Mouse (Mus musculus): ENCODE data around the gene Trim13. TPM values are rescaled to one million over a fixed set of nuclear protein-coding genes. Genes with fewer than 3 reads are reported as not detected.
A peak's percentile ranks its signal among the peaks of the same experiment; 100 is the strongest.
"Not testable (repeated sequence)": the region's sequence is repeated elsewhere in the genome, so short reads cannot be mapped to it uniquely, and the experiment has no call there.

Gene Trim13
- polyA plus RNA-seq, 2 experiments: 2.7 to 4.3 TPM

- Histone ChIP-seq H3K4me3 (ENCODE audit: insufficient read depth in 1 of 2, low read depth in 2 of 2, low read length in 2 of 2) (peak overlapping the region; percentile 77 to 95), H3K27me3 (ENCODE audit: control insufficient read depth, insufficient read depth, low read length) (no peaks in the 10 kb centered on the region), H3K9ac (replicated peaks) (peak overlapping the region; percentile 90), H3K4me1 (replicated peaks; ENCODE audit: control insufficient read depth in 2 of 2, insufficient read depth in 2 of 2, low read length in 1 of 2) (peaks cover 8 to 18% of the 10 kb centered on the region in 2 experiments; a peak in 3 of 4 replicates), H3K36me3 (replicated peaks; ENCODE audit: control insufficient read depth, insufficient read depth, low read depth) (no peaks in the 10 kb centered on the region; the same call in 1 of the 2 replicates), H3K4me2 (ENCODE audit: low read depth) (peak overlapping the region; percentile 72), H3K9me3 (ENCODE audit: control insufficient read depth, low read length) (no peaks in the 10 kb centered on the region), H3K27ac (peak overlapping the region; percentile 56)
- 0 out of 2 replicates have a peak, but pooled peaks have one; percentile 9 for TF ChIP-seq CTCF (IDR thresholded peaks at IDR 0.05; ENCODE audit: low read depth)
- no peak for TF ChIP-seq EP300 (IDR thresholded peaks at IDR 0.05; ENCODE audit: low read depth)
- 3% methylated on average over 44 of the region's 44 CpGs for WGBS (ENCODE audit: insufficient replicate concordance)
- DNase-seq (ENCODE audit: low read depth in 3 of 3, low spot score in 3 of 3): peak; percentile 75 to 81 (median 79)
- peak; percentile 100 for ATAC-seq (ENCODE audit: insufficient read depth)
Measured at GRCm38 (mm10) chr14:61599057-61599806, 1.2 kb downstream of the Trim13 start.

DNA sequence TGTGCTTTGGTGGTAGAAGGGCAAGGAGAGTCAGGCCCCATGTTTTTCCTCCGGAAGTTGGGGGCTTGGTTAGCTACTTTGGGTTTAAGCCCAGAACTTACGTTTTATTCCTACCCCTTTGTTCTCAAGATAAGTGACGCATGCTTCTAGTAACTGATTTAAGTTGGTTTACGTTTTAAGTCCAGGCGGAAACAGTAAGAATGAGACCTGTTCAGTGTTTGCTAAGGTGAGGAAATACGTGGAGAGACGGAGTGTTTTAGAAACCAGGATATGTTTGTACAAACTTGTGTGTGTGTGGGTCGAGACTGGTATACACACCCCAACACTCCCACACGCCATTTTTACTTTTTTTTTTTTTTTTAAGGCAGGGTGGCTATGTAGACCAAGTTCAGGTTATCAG, 3.3 kb downstream of the Trim13 start:
- H3K4me2 ChIP-seq (ENCODE audit: low read depth): no peak overlapping the region

DNA sequence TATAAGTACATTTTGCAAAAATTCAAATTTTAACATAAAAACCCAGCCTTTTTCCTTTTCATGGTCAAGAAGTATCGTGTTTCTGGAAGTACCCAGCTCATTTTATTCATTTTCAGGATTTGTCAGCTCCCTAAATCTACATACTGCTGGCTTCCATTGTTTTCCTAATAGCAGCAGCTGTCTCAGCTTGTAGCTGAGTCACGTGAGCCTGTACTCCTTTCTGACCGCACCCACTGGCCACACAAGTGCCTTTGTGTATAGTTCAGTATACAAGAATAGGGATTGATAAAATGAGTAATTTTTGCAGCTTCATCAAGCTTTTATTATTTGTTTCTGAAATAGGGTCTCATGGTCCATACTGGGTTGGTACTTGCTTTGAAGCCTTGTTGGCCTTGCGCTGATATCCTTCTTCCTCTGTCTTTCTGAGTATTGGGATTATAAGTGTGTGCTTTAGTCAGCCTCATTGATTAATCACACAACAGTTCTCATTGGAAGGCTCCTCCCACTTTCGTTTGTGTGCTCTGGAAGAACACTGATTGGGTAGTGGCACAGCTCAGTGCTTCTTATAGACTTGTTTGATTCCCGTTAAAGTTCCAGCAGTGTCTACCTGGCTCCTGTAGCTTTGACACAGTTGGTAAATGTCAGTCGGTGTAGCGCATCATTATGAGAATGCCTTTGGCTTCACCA, 5.2 kb downstream of the Trim13 start:
- Histone ChIP-seq H3K9me3 (ENCODE audit: control insufficient read depth, low read length) (no peaks in the 10 kb centered on the region), H3K9ac (replicated peaks) (no peak overlapping the region), H3K27me3 (ENCODE audit: control insufficient read depth, insufficient read depth, low read length) (no peaks in the 10 kb centered on the region), H3K27ac (no peak overlapping the region), H3K4me3 (ENCODE audit: insufficient read depth in 1 of 2, low read depth in 2 of 2, low read length in 2 of 2) (no peak overlapping the region), H3K4me1 (replicated peaks; ENCODE audit: control insufficient read depth in 2 of 2, insufficient read depth in 2 of 2, low read length in 1 of 2) (peaks cover 6 to 12% of the 10 kb centered on the region in 2 experiments; a peak in 3 of 4 replicates), H3K4me2 (ENCODE audit: low read depth) (no peak overlapping the region), H3K36me3 (replicated peaks; ENCODE audit: control insufficient read depth, insufficient read depth, low read depth) (no peaks in the 10 kb centered on the region; the same call in 1 of the 2 replicates)
- DNase-seq (ENCODE audit: low read depth in 3 of 3, low spot score in 3 of 3) (no peak), ATAC-seq (ENCODE audit: insufficient read depth) (no peak)
- TF ChIP-seq EP300 (IDR thresholded peaks at IDR 0.05; ENCODE audit: low read depth) (no peak), CTCF (IDR thresholded peaks at IDR 0.05; ENCODE audit: low read depth) (no peak)
- WGBS (ENCODE audit: insufficient replicate concordance): 76% methylated on average over 8 of the region's 8 CpGs

More for the DNA sequence above, 3.3 kb downstream of the Trim13 start:
- Histone ChIP-seq H3K27ac (no peak overlapping the region), H3K9me3 (ENCODE audit: control insufficient read depth, low read length) (no peaks in the 10 kb centered on the region), H3K9ac (replicated peaks) (no peak overlapping the region), H3K4me1 (replicated peaks; ENCODE audit: control insufficient read depth in 2 of 2, insufficient read depth in 2 of 2, low read length in 1 of 2) (peaks cover 8 to 18% of the 10 kb centered on the region in 2 experiments; a peak in 3 of 4 replicates), H3K4me3 (ENCODE audit: insufficient read depth in 1 of 2, low read depth in 2 of 2, low read length in 2 of 2) (no peak overlapping the region), H3K27me3 (ENCODE audit: control insufficient read depth, insufficient read depth, low read length) (no peaks in the 10 kb centered on the region), H3K36me3 (replicated peaks; ENCODE audit: control insufficient read depth, insufficient read depth, low read depth) (no peaks in the 10 kb centered on the region; the same call in 1 of the 2 replicates)
- DNase-seq (ENCODE audit: low read depth in 3 of 3, low spot score in 3 of 3) (no peak), ATAC-seq (ENCODE audit: insufficient read depth) (no peak)
- 69% methylated on average over 9 of the region's 9 CpGs for WGBS (ENCODE audit: insufficient replicate concordance)
- no peak for TF ChIP-seq EP300 (IDR thresholded peaks at IDR 0.05; ENCODE audit: low read depth)

GRCm38 (mm10) chr14:61604081-61604480, 6.0 kb downstream of the Trim13 start:
- no peaks in the 10 kb centered on the region for H3K9me3 ChIP-seq (ENCODE audit: control insufficient read depth, low read length)
- ATAC-seq (ENCODE audit: insufficient read depth) (no peak), DNase-seq (ENCODE audit: low read depth in 3 of 3, low spot score in 3 of 3) (no peak)
- no peak overlapping the region for H3K9ac ChIP-seq (replicated peaks)
- H3K4me1 ChIP-seq (replicated peaks; ENCODE audit: control insufficient read depth in 2 of 2, insufficient read depth in 2 of 2, low read length in 1 of 2): peaks cover 2 to 7% of the 10 kb centered on the region in 2 experiments; a peak in 2 of 4 replicates
- H3K4me3 ChIP-seq (ENCODE audit: insufficient read depth in 1 of 2, low read depth in 2 of 2, low read length in 2 of 2): no peak overlapping the region
- WGBS (ENCODE audit: insufficient replicate concordance): 80% methylated on average over 3 of the region's 3 CpGs
- H3K36me3 ChIP-seq (replicated peaks; ENCODE audit: control insufficient read depth, insufficient read depth, low read depth): no peaks in the 10 kb centered on the region; the same call in 1 of the 2 replicates
- no peak overlapping the region for H3K27ac ChIP-seq
- no peak overlapping the region for H3K4me2 ChIP-seq (ENCODE audit: low read depth)
- H3K27me3 ChIP-seq (ENCODE audit: control insufficient read depth, insufficient read depth, low read length): no peaks in the 10 kb centered on the region
- no peak for TF ChIP-seq CTCF (IDR thresholded peaks at IDR 0.05; ENCODE audit: low read depth)
- no peak for TF ChIP-seq EP300 (IDR thresholded peaks at IDR 0.05; ENCODE audit: low read depth)

- not testable (repeated sequence) for H3K4me2 ChIP-seq (ENCODE audit: low read depth); H3K9ac ChIP-seq (replicated peaks); H3K27me3 ChIP-seq (ENCODE audit: control insufficient read depth, insufficient read depth, low read length); DNase-seq (ENCODE audit: low read depth in 3 of 3, low spot score in 3 of 3); ATAC-seq (ENCODE audit: insufficient read depth); H3K27ac ChIP-seq; H3K36me3 ChIP-seq (replicated peaks; ENCODE audit: control insufficient read depth, insufficient read depth, low read depth); H3K4me1 ChIP-seq (replicated peaks; ENCODE audit: control insufficient read depth in 2 of 2, insufficient read depth in 2 of 2, low read length in 1 of 2); H3K9me3 ChIP-seq (ENCODE audit: control insufficient read depth, low read length); H3K4me3 ChIP-seq (ENCODE audit: insufficient read depth in 1 of 2, low read depth in 2 of 2, low read length in 2 of 2)
- 59% methylated on average over 2 of the region's 2 CpGs for WGBS (ENCODE audit: insufficient replicate concordance)
Measured at GRCm38 (mm10) chr14:61606088-61606487, 8.0 kb downstream of the Trim13 start.

Data from liver, embryonic 14.5 days (tissue).